Mouse (Mus musculus): ENCODE data around the gene Xpr1.

- TF ChIP-seq CTCF (IDR thresholded peaks at IDR 0.05; ENCODE audit: low read depth, low read length): no peak
- TF ChIP-seq POLR2AphosphoS5 (IDR thresholded peaks at IDR 0.05; ENCODE audit: insufficient replicate concordance, low read depth, low read length): no peak
- TF ChIP-seq GATA2 (IDR thresholded peaks at IDR 0.05; ENCODE audit: borderline replicate concordance, low read depth, low read length): no peak
- TF ChIP-seq TAL1 (conservative IDR thresholded peaks at IDR 0.05; ENCODE audit: low read depth, low read length): no peak
Measured at GRCm38 (mm10) chr1:155415421-155415820, 1.8 kb downstream of the Xpr1 start.
